Mouse (Mus musculus): ENCODE results near the gene Htra2. TPM values are rescaled to one million over a fixed set of nuclear protein-coding genes. Genes with fewer than 3 reads are reported as not detected.

Gene Htra2
- total RNA-seq, 2 experiments from 2014 or later, result 63.3 to 68.5 TPM

DNA sequence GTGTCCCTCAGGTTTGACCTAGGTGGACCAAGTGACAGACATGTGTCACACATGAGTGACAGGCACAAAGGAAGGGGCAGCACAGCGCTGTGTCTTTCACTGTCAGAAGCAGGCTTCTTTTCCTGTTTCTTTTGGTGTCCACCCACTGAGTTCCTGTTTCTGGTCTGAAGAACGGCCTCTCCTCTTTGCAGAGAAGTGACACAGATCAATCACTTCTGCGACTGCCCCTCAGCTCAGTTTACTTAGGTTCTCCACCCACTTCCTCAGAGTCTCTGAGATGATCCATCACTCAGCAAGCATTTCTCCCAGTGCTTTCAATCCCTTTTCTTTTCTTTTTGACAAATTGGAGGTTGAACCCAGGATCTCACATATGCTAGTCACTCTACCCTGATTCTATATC, 46.4 kb downstream of the Htra2 start:
- DNase-seq (ENCODE audit: low spot score in 2 of 2), result no peak

GRCm38 (mm10) chr6:83006114-83006513, 49.0 kb downstream of the Htra2 start:
- no peak for DNase-seq (ENCODE audit: low spot score in 2 of 2)

DNA sequence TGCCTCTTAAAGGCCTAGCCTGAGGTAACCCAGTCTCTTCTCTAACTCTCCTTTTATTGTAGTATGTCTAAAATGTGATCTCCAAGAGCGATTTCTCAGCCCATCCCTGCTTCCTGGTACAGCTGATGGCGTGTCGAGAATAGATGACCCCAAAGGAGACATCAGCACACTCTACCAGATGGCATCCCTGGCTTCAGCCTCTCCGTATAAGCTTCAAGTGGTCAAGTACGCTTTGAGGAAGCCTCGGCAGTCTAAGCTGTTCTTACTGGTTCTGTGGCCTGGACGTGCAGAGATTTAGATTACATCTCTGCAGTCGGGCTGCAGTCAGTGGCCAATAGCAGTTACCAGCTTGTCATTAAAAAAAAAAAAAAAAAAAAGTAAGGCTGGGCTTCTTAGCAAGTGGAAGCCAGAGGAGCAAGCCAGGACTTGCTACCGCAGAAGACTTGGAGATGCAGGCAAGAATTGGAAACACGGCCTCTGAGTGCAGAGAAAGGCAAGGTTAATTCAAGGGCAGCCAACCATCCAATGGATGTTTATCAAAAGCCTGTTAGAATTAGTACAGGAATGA, 49.5 kb downstream of the Htra2 start:
- no peak for DNase-seq (ENCODE audit: low spot score in 2 of 2)

DNA sequence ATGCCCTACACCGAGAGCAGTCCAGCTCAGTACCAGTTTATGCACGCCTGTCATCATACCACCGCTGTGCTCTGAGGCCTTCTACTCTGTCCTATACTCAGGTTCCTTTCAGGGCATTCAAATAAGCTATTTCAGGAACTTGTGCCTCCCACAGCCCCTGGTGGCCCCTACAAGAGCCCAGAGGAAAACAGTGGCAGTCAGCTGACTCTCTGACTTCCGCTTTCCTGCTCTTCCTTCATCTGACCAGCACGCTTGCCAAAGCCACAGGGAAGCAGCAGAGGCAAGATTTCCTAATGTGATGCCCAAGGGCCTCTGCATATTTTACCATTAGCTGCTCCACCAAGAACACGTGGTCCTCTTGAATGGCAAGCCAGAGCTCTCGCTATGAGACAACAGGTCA, 50.2 kb downstream of the Htra2 start:
- no peak for DNase-seq (ENCODE audit: low spot score in 2 of 2)

DNA sequence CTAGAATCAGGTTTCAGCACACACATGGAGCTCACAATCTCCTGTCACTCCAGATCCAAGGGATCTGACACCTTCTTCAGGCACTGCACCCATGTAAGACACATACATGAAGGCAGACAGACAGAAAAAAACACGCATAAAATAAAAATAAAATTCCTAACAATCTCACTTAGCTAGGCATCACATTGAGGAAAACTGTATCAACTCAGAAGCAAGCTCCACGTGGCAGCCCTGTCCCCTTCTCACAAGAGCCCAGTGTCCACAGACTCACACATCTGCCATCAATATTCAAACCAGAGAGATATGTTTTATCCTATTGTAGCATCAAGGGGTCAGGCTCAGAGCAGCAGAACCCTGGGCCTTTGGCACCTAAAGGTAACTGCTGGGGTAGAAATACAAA, 50.8 kb downstream of the Htra2 start:
- no peak for DNase-seq (ENCODE audit: low spot score in 2 of 2)

DNA sequence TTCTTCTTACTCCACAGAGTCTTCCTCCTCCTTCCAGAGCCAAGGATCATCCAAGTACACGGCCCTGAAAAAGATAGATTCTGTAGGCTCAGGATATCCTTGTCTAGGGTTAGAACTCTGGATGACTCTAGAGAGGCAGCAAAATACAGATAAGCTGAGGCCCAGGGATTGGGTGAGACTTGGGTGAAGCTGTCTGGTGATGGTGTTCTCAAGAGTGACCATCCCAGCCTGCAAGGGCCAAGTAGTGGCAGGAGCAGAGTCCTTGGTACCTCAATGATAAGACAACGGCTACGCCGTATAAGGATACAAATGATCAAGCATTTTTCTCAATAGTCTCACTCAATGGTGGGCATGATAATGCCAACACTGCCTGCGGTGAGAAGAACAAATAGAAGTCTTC, 51.2 kb downstream of the Htra2 start:
- no peak for DNase-seq (ENCODE audit: low spot score in 2 of 2)

- DNase-seq (ENCODE audit: low spot score in 2 of 2), result no peak
Observed at GRCm38 (mm10) chr6:83003082-83003481, 52.0 kb downstream of the Htra2 start.

Small RNA genes within 50 kb of the gene (microRNA-seq; reads per million reads assigned to microRNA genes)
- gene Mir3470a (not detected), gene Mir7040 (1.1 reads per million)

Other genes with a start within 250 kb of the Htra2 start
- 1 to 10 TPM; 2.0 to 3.5 TPM for gene Sema4f, start 115.5 kb downstream of the Htra2 start, total RNA-seq (2021)
- under 1 TPM in 1 of 2 experiments, not detected in 1; 0.14 TPM for gene M1ap, start 108.4 kb downstream of the Htra2 start, total RNA-seq (2021)
- 10 to 100 TPM; 16.1 to 16.2 TPM for gene Dok1, start 21.8 kb downstream of the Htra2 start, total RNA-seq (2021)
- gene Loxl3, start 21.1 kb downstream of the Htra2 start, total RNA-seq (2021), result 1 to 10 TPM; 6.2 to 9.4 TPM
- gene Aup1, start 752 bp downstream of the Htra2 start, total RNA-seq (2021), result 100 to 1,000 TPM; 170 to 175 TPM
- gene Dqx1, start 2.6 kb upstream of the Htra2 start, total RNA-seq (2021), result 1 to 10 TPM; 4.1 to 4.4 TPM
- gene Tlx2, start 15.0 kb upstream of the Htra2 start, total RNA-seq (2021), result 10 to 100 TPM; 24.0 to 30.0 TPM
- gene Pcgf1, start 22.6 kb upstream of the Htra2 start, total RNA-seq (2021), result 10 to 100 TPM; 69.2 to 79.1 TPM
- gene Lbx2, start 31.1 kb upstream of the Htra2 start, total RNA-seq (2021), result 10 to 100 TPM; 18.6 to 22.4 TPM
- gene Ccdc142, start 46.3 kb upstream of the Htra2 start, total RNA-seq (2021), result 10 to 100 TPM; 10.0 to 15.7 TPM
- gene Gm42688, start 46.3 kb upstream of the Htra2 start, total RNA-seq (2021), result 10 to 100 TPM; 10.6 to 11.4 TPM
- 10 to 100 TPM; 77.6 to 82.6 TPM for gene Mrpl53, start 53.8 kb upstream of the Htra2 start, total RNA-seq (2021)
- 10 to 100 TPM; 60.1 to 64.3 TPM for gene Mogs, start 60.2 kb upstream of the Htra2 start, total RNA-seq (2021)
- gene Wbp1, start 66.3 kb upstream of the Htra2 start, total RNA-seq (2021), result 10 to 100 TPM; 84.5 to 86.4 TPM
- gene Ino80b, start 70.2 kb upstream of the Htra2 start, total RNA-seq (2021), result 10 to 100 TPM; 29.0 to 31.7 TPM
- 10 to 100 TPM; 36.8 to 40.3 TPM for gene Rtkn, start 80.2 kb upstream of the Htra2 start, total RNA-seq (2021)
- gene Wdr54, start 101.1 kb upstream of the Htra2 start, total RNA-seq (2021), result 1 to 10 TPM; 3.5 to 3.6 TPM
- gene 1700003E16Rik, start 101.1 kb upstream of the Htra2 start, total RNA-seq (2021), result under 1 TPM; 0.40 to 0.53 TPM
- gene Dctn1, start 110.6 kb upstream of the Htra2 start, total RNA-seq (2021), result 100 to 1,000 TPM; 156 to 176 TPM
- gene Slc4a5, start 164.6 kb upstream of the Htra2 start, total RNA-seq (2021), result under 1 TPM; 0.40 to 0.42 TPM

Measured in adrenal gland, postnatal 4 days (tissue).